11 mouse cellular contexts compared by ENCODE assay signal in the genomic region with DNA sequence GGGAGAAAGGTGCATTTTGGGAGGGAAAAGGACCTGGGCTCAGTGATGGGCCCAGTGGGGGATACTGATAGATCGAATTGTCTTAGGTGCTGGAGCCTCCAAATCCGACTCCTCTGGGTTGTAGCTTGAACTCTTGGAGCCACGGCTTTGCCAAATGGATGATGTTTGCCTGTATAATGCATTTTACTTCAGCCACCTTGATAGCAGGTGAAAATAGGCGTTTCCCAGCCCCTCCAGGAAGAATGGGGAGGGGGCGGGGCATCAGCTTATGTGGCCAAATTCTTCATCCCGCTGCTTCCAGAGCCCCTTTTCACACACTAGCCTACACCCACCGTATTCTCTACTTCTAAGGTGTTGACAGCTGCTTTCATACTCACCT. TPM values are rescaled to one million over a fixed set of nuclear protein-coding genes. Genes with fewer than 3 reads are reported as not detected.
DNase-seq lines count a peak whose midpoint lies in the region; ATAC-seq and TF ChIP-seq lines count a peak whose summit lies in the region.
"Had no signal": no experiment of that assay in that cellular context is flagged by ENCODE, and none has a peak within 500 bp of the region (broad histone marks: within the 10 kb centered on the region; RNA-seq: fewer than 3 reads in every experiment).

No protein-coding gene starts in this region.

- no peak for DNase-seq in heart, postnatal 4 days
- peak; percentile 35 for DNase-seq in forelimb bud, embryonic 11.5 days (ENCODE audit: low read depth, low spot score)
- DNase-seq in midbrain, embryonic 10.5 days (ENCODE audit: low spot score) = no peak
- DNase-seq in cerebellum, postnatal 4 days (ENCODE audit: low spot score in 2 of 2) = no peak
- DNase-seq in urinary bladder, postnatal 10 days (ENCODE audit: low spot score) = no peak
- DNase-seq in gastrocnemius, postnatal 4 days (ENCODE audit: low spot score in 2 of 2) = no peak
- DNase-seq: cerebellum, adult 8-10 months; gastrocnemius, postnatal 36 days had no signal

- no peak overlapping the region for H3K27ac ChIP-seq in heart, embryonic 12.5 days (ENCODE audit: poor library complexity, severe bottlenecking)
- no peak overlapping the region for H3K27ac ChIP-seq in cortical plate, adult 2 months (ENCODE audit: insufficient read depth, low read length)
- H3K27ac ChIP-seq in midbrain, embryonic 10.5 days (replicated peaks) = peak overlapping the region; percentile 97; the same call in 1 of the 2 replicates
- H3K27ac ChIP-seq: liver, embryonic 14.5 days had no signal

- TF ChIP-seq CTCF in cortical plate, adult 2 months (IDR thresholded peaks at IDR 0.05; ENCODE audit: extremely low read depth, insufficient read depth, low read length) = no peak

- no peaks in the 10 kb centered on the region for H3K36me3 ChIP-seq in heart, embryonic 12.5 days
- H3K36me3 ChIP-seq in midbrain, embryonic 10.5 days = peaks cover 5% of the 10 kb centered on the region; the same call in 1 of the 2 replicates

- peak overlapping the region; percentile 80 for H3K4me3 ChIP-seq in heart, embryonic 12.5 days
- H3K4me3 ChIP-seq in cortical plate, adult 2 months (ENCODE audit: insufficient read depth, low read length) = peak overlapping the region; percentile 96
- H3K4me3 ChIP-seq in midbrain, embryonic 10.5 days = peak overlapping the region; percentile 84

- no peaks in the 10 kb centered on the region for H3K27me3 ChIP-seq in heart, embryonic 12.5 days (replicated peaks)
- no peaks in the 10 kb centered on the region for H3K27me3 ChIP-seq in midbrain, embryonic 10.5 days (ENCODE audit: low read depth, poor library complexity, severe bottlenecking)

- H3K4me1 ChIP-seq in heart, embryonic 12.5 days (replicated peaks) = peaks cover 20% of the 10 kb centered on the region
- H3K4me1 ChIP-seq in cortical plate, adult 2 months (ENCODE audit: control insufficient read depth, insufficient read depth, low read length) = peaks cover 4% of the 10 kb centered on the region; the same call in 1 of the 2 replicates
- peaks cover 49% of the 10 kb centered on the region for H3K4me1 ChIP-seq in midbrain, embryonic 10.5 days

- TF ChIP-seq POLR2A in cortical plate, adult 2 months (IDR thresholded peaks at IDR 0.05; ENCODE audit: extremely low read depth, insufficient read depth, low read length) = no peak

- H3K4me2 ChIP-seq in heart, embryonic 12.5 days = peak overlapping the region; percentile 82

- H3K9me3 ChIP-seq in heart, embryonic 12.5 days (replicated peaks) = no peaks in the 10 kb centered on the region
- no peaks in the 10 kb centered on the region for H3K9me3 ChIP-seq in midbrain, embryonic 10.5 days (replicated peaks)

- H3K9ac ChIP-seq in heart, embryonic 12.5 days = no peak overlapping the region
- H3K9ac ChIP-seq: liver, embryonic 14.5 days had no signal

- ATAC-seq in heart, embryonic 12.5 days (ENCODE audit: insufficient number of reproducible peaks, low FRiP score) = no peak

- 14% methylated on average over 7 of the region's 7 CpGs for WGBS in heart, embryonic 12.5 days
- 11% methylated on average over 7 of the region's 7 CpGs for WGBS in midbrain, embryonic 10.5 days

RNA-seq across cellular contexts. Expression of a gene that starts 12.6 kb away (rescaled TPM):
- polyA plus RNA-seq in heart, embryonic 12.5 days (2016; fragmentation: Nextera tagmentation; extraction: Ambion mirVana) = 0.88 and 1.0 TPM in 2 replicates
- 1 to 10 TPM; 5.8 to 8.0 TPM for total RNA-seq in heart, postnatal 4 days (2021)
- polyA plus RNA-seq in cortical plate, adult 2 months (2012; rRNA removed) = 3.8 and 6.6 TPM in 2 replicates
- 1.4 and 1.6 TPM in 2 replicates for polyA plus RNA-seq in midbrain, embryonic 10.5 days (2016; fragmentation: Nextera tagmentation; extraction: Ambion mirVana)
- total RNA-seq in gastrocnemius, postnatal 4 days (2021) = 1 to 10 TPM; 6.1 to 7.2 TPM

RNA-seq across cellular contexts. Expression of a gene that starts 46.2 kb away (rescaled TPM):
- 89.7 and 92.2 TPM in 2 replicates for polyA plus RNA-seq in heart, embryonic 12.5 days (2016; fragmentation: Nextera tagmentation; extraction: Ambion mirVana)
- total RNA-seq in heart, postnatal 4 days (2021) = 10 to 100 TPM; 52.2 to 52.7 TPM
- polyA plus RNA-seq in cortical plate, adult 2 months (2012; rRNA removed) = 47.2 TPM in 2 replicates
- 91.5 and 99.2 TPM in 2 replicates for polyA plus RNA-seq in midbrain, embryonic 10.5 days (2016; fragmentation: Nextera tagmentation; extraction: Ambion mirVana)
- total RNA-seq in gastrocnemius, postnatal 4 days (2021) = 10 to 100 TPM; 32.1 to 34.1 TPM
